Mouse (Mus musculus): Measurements from ENCODE around the gene Dapl1. TPM values are rescaled to one million over a fixed set of nuclear protein-coding genes. Genes with fewer than 3 reads are reported as not detected.

Dapl1 gene
- polyA plus RNA-seq, 1 experiment from 2014 or later, result 2.2 TPM

GRCm38 (mm10) chr2:59522079-59522684 lies 37.7 kb downstream of the Dapl1 start:
- Histone ChIP-seq H3K9ac (ENCODE audit: low read length) (peak overlapping the region; percentile 70), H3K27ac (ENCODE audit: low read length) (no peak overlapping the region), H3K4me1 (ENCODE audit: control insufficient read depth, insufficient read depth, low read length) (0 out of 2 replicates have a peak, but pooled peaks cover 6% of the 10 kb centered on the region), H3K27me3 (ENCODE audit: control insufficient read depth, insufficient read depth, low read length) (no peaks in the 10 kb centered on the region), H3K4me2 (ENCODE audit: low read depth, low read length) (peak overlapping the region; percentile 71), H3K4me3 (ENCODE audit: low read length) (peak overlapping the region; percentile 39), H3K9me3 (replicated peaks; ENCODE audit: control insufficient read depth, low read length) (no peaks in the 10 kb centered on the region), H3K36me3 (ENCODE audit: control insufficient read depth, insufficient read depth) (no peaks in the 10 kb centered on the region)
- ATAC-seq (replicated peaks; ENCODE audit: extremely low read depth, insufficient read depth, low FRiP score), result peak; percentile 67; the same call in 1 of the 2 replicates
- 5% methylated on average over 19 of the region's 19 CpGs for WGBS

GRCm38 (mm10) chr2:59523526-59523925 lies 39.1 kb downstream of the Dapl1 start:
- ATAC-seq (replicated peaks; ENCODE audit: extremely low read depth, insufficient read depth, low FRiP score), result no peak
- Histone ChIP-seq H3K27ac (ENCODE audit: low read length) (no peak overlapping the region), H3K4me1 (ENCODE audit: control insufficient read depth, insufficient read depth, low read length) (0 out of 2 replicates have a peak, but pooled peaks cover 6% of the 10 kb centered on the region), H3K9me3 (replicated peaks; ENCODE audit: control insufficient read depth, low read length) (no peaks in the 10 kb centered on the region), H3K36me3 (ENCODE audit: control insufficient read depth, insufficient read depth) (no peaks in the 10 kb centered on the region), H3K27me3 (ENCODE audit: control insufficient read depth, insufficient read depth, low read length) (no peaks in the 10 kb centered on the region), H3K4me3 (ENCODE audit: low read length) (no peak overlapping the region), H3K9ac (ENCODE audit: low read length) (no peak overlapping the region), H3K4me2 (ENCODE audit: low read depth, low read length) (no peak overlapping the region)
- 86% methylated on average over 3 of the region's 3 CpGs for WGBS

GRCm38 (mm10) chr2:59526893-59527292 lies 42.4 kb downstream of the Dapl1 start:
- no peaks in the 10 kb centered on the region for H3K27me3 ChIP-seq (ENCODE audit: control insufficient read depth, insufficient read depth, low read length)
- no peak overlapping the region for H3K4me2 ChIP-seq (ENCODE audit: low read depth, low read length)
- H3K4me1 ChIP-seq (ENCODE audit: control insufficient read depth, insufficient read depth, low read length), result 0 out of 2 replicates have a peak, but pooled peaks cover 6% of the 10 kb centered on the region
- H3K9me3 ChIP-seq (replicated peaks; ENCODE audit: control insufficient read depth, low read length), result no peaks in the 10 kb centered on the region
- no peak for ATAC-seq (replicated peaks; ENCODE audit: extremely low read depth, insufficient read depth, low FRiP score)
- no peak overlapping the region for H3K4me3 ChIP-seq (ENCODE audit: low read length)
- WGBS, result 75% methylated on average over 9 of the region's 9 CpGs
- H3K27ac ChIP-seq (ENCODE audit: low read length), result no peak overlapping the region
- no peak overlapping the region for H3K9ac ChIP-seq (ENCODE audit: low read length)
- H3K36me3 ChIP-seq (ENCODE audit: control insufficient read depth, insufficient read depth), result no peaks in the 10 kb centered on the region

- 57% methylated on average over 17 of the region's 17 CpGs for WGBS
- no peak for ATAC-seq (replicated peaks; ENCODE audit: extremely low read depth, insufficient read depth, low FRiP score)
Observed at GRCm38 (mm10) chr2:59529574-59530080, 45.2 kb downstream of the Dapl1 start.

GRCm38 (mm10) chr2:59530811-59531210 lies 46.4 kb downstream of the Dapl1 start:
- no peak overlapping the region for H3K4me3 ChIP-seq (ENCODE audit: low read length)
- H3K4me2 ChIP-seq (ENCODE audit: low read depth, low read length), result no peak overlapping the region
- H3K9ac ChIP-seq (ENCODE audit: low read length), result no peak overlapping the region
- H3K9me3 ChIP-seq (replicated peaks; ENCODE audit: control insufficient read depth, low read length), result no peaks in the 10 kb centered on the region
- peaks cover 8% of the 10 kb centered on the region; the same call in 1 of the 2 replicates for H3K4me1 ChIP-seq (ENCODE audit: control insufficient read depth, insufficient read depth, low read length)
- no peaks in the 10 kb centered on the region for H3K27me3 ChIP-seq (ENCODE audit: control insufficient read depth, insufficient read depth, low read length)
- ATAC-seq (replicated peaks; ENCODE audit: extremely low read depth, insufficient read depth, low FRiP score), result no peak
- H3K36me3 ChIP-seq (ENCODE audit: control insufficient read depth, insufficient read depth), result no peaks in the 10 kb centered on the region
- WGBS, result 94% methylated on average over 3 of the region's 3 CpGs
- no peak overlapping the region for H3K27ac ChIP-seq (ENCODE audit: low read length)

More at GRCm38 (mm10) chr2:59529574-59530080, 45.2 kb downstream of the Dapl1 start:
- H3K36me3 ChIP-seq (ENCODE audit: control insufficient read depth, insufficient read depth), result no peaks in the 10 kb centered on the region
- H3K9ac ChIP-seq (ENCODE audit: low read length), result no peak overlapping the region
- no peak overlapping the region for H3K4me3 ChIP-seq (ENCODE audit: low read length)
- no peaks in the 10 kb centered on the region for H3K27me3 ChIP-seq (ENCODE audit: control insufficient read depth, insufficient read depth, low read length)
- no peak overlapping the region for H3K4me2 ChIP-seq (ENCODE audit: low read depth, low read length)
- H3K27ac ChIP-seq (ENCODE audit: low read length), result no peak overlapping the region
- H3K9me3 ChIP-seq (replicated peaks; ENCODE audit: control insufficient read depth, low read length), result no peaks in the 10 kb centered on the region
- H3K4me1 ChIP-seq (ENCODE audit: control insufficient read depth, insufficient read depth, low read length), result peaks cover 8% of the 10 kb centered on the region; the same call in 1 of the 2 replicates

- H3K4me2 ChIP-seq (ENCODE audit: low read depth, low read length), result no peak overlapping the region
- no peak overlapping the region for H3K9ac ChIP-seq (ENCODE audit: low read length)
- H3K4me1 ChIP-seq (ENCODE audit: control insufficient read depth, insufficient read depth, low read length), result peaks cover 8% of the 10 kb centered on the region; the same call in 1 of the 2 replicates
- no peak overlapping the region for H3K27ac ChIP-seq (ENCODE audit: low read length)
- no peak for ATAC-seq (replicated peaks; ENCODE audit: extremely low read depth, insufficient read depth, low FRiP score)
- no peaks in the 10 kb centered on the region for H3K27me3 ChIP-seq (ENCODE audit: control insufficient read depth, insufficient read depth, low read length)
- no peak overlapping the region for H3K4me3 ChIP-seq (ENCODE audit: low read length)
- no peaks in the 10 kb centered on the region for H3K36me3 ChIP-seq (ENCODE audit: control insufficient read depth, insufficient read depth)
- 88% methylated on average over 3 of the region's 3 CpGs for WGBS
- no peaks in the 10 kb centered on the region for H3K9me3 ChIP-seq (replicated peaks; ENCODE audit: control insufficient read depth, low read length)
Observed at GRCm38 (mm10) chr2:59532999-59533398, 48.5 kb downstream of the Dapl1 start.

- no peak for ATAC-seq (replicated peaks; ENCODE audit: extremely low read depth, insufficient read depth, low FRiP score)
- Histone ChIP-seq H3K9ac (ENCODE audit: low read length) (no peak overlapping the region), H3K27me3 (ENCODE audit: control insufficient read depth, insufficient read depth, low read length) (no peaks in the 10 kb centered on the region), H3K27ac (ENCODE audit: low read length) (no peak overlapping the region), H3K4me1 (ENCODE audit: control insufficient read depth, insufficient read depth, low read length) (peaks cover 8% of the 10 kb centered on the region; the same call in 1 of the 2 replicates), H3K4me3 (ENCODE audit: low read length) (no peak overlapping the region), H3K4me2 (ENCODE audit: low read depth, low read length) (no peak overlapping the region), H3K36me3 (ENCODE audit: control insufficient read depth, insufficient read depth) (no peaks in the 10 kb centered on the region), H3K9me3 (replicated peaks; ENCODE audit: control insufficient read depth, low read length) (no peaks in the 10 kb centered on the region)
- WGBS, result 87% methylated on average over 10 of the region's 10 CpGs
Observed at GRCm38 (mm10) chr2:59533504-59533903, 49.1 kb downstream of the Dapl1 start.

- WGBS, result 53% methylated on average over 15 of the region's 15 CpGs
- ATAC-seq (replicated peaks; ENCODE audit: extremely low read depth, insufficient read depth, low FRiP score), result no peak; the same call in 1 of the 2 replicates
- no peak overlapping the region for H3K4me3 ChIP-seq (ENCODE audit: low read length)
Observed at GRCm38 (mm10) chr2:59533971-59534748, 49.7 kb downstream of the Dapl1 start.

GRCm38 (mm10) chr2:59536958-59537357 lies 52.5 kb downstream of the Dapl1 start:
- Histone ChIP-seq H3K27ac (ENCODE audit: low read length) (no peak overlapping the region), H3K9ac (ENCODE audit: low read length) (no peak overlapping the region), H3K4me3 (ENCODE audit: low read length) (no peak overlapping the region), H3K4me1 (ENCODE audit: control insufficient read depth, insufficient read depth, low read length) (peaks cover 8% of the 10 kb centered on the region; the same call in 1 of the 2 replicates), H3K27me3 (ENCODE audit: control insufficient read depth, insufficient read depth, low read length) (no peaks in the 10 kb centered on the region), H3K36me3 (ENCODE audit: control insufficient read depth, insufficient read depth) (no peaks in the 10 kb centered on the region), H3K9me3 (replicated peaks; ENCODE audit: control insufficient read depth, low read length) (no peaks in the 10 kb centered on the region), H3K4me2 (ENCODE audit: low read depth, low read length) (no peak overlapping the region)
- 88% methylated on average over 2 of the region's 2 CpGs for WGBS
- no peak for ATAC-seq (replicated peaks; ENCODE audit: extremely low read depth, insufficient read depth, low FRiP score)

More at GRCm38 (mm10) chr2:59533971-59534748, 49.7 kb downstream of the Dapl1 start:
- Histone ChIP-seq H3K9me3 (replicated peaks; ENCODE audit: control insufficient read depth, low read length) (no peaks in the 10 kb centered on the region), H3K27ac (ENCODE audit: low read length) (no peak overlapping the region), H3K27me3 (ENCODE audit: control insufficient read depth, insufficient read depth, low read length) (no peaks in the 10 kb centered on the region), H3K9ac (ENCODE audit: low read length) (0 out of 2 replicates have a peak overlapping the region, but pooled peaks have one; percentile 21), H3K4me1 (ENCODE audit: control insufficient read depth, insufficient read depth, low read length) (peaks cover 8% of the 10 kb centered on the region; the same call in 1 of the 2 replicates), H3K36me3 (ENCODE audit: control insufficient read depth, insufficient read depth) (no peaks in the 10 kb centered on the region), H3K4me2 (ENCODE audit: low read depth, low read length) (no peak overlapping the region)
